Mouse (Mus musculus) gastrocnemius, postnatal 36 days (tissue): Measurements from ENCODE around the gene Iqgap3. TPM values are rescaled to one million over a fixed set of nuclear protein-coding genes. Genes with fewer than 3 reads are reported as not detected.
A peak's percentile ranks its signal among the peaks of the same experiment; 100 is the strongest.

Source experiments
- DNase-seq, 2 experiments: peaks; one replicate each; pipeline ENCODE4 v3.0.0; 2022
- intact Hi-C: fragments of 180-260 bp; cut with DNase I; formaldehyde crosslinking; loops from one replicate; pipeline ENCODE4 v1.15.1; 2025
- total RNA-seq, 2 experiments: library from RNA; stranded (reverse); gene quantifications; 2 replicates each; pipeline ENCODE4 v1.2.3; 2021

Iqgap3 gene
- total RNA-seq, 2 experiments from 2014 or later, result 0.64 TPM

DNA sequence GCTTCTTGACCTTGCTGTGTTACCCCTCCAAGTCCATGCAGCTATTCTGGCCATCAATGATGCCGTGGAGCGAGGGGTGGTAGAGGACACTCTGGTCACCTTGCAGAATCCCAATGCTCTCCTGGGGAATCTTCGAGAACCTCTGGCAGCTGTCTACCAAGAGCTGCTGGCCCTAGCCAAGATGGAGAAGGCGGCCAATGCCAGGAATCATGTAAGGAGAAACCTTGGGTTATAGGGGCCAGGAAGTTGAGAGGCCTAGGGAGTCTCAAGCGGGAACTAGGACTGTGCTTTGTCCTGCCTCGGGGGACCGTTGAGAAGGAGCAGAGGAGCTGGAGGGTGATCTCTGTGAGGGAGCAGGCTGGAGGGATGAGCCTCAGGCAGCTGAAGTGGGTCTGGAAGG lies 8.3 kb downstream of the Iqgap3 start:
- intact Hi-C loops, result loop anchor here (2.0 kb wide), 1 partner anchor 43 kb away; no protein-coding TSS in a partner anchor
- DNase-seq, result no peak

DNA sequence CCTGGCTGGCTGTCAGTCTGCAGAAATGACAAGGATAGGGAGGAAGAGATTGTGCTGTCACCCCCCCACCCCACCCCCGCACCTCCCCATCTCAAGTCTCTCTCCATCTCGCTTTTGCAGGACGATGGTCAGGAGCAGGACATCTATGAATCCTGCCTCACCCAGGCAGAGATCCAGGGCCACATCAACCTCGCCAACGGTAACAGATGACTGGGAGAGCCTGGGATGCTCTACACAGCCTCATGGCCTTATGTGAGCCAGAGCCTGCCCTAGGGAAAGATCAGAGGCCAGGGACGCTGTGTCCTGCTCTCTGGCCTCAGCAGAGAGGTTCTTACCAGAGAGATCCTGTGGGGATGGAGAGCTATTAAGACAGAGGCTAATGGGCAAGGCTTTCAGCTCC lies 8.8 kb downstream of the Iqgap3 start:
- DNase-seq, result no peak
- intact Hi-C loops, result loop anchor here (2.0 kb wide), 1 partner anchor 42 kb away; no protein-coding TSS in a partner anchor

DNA sequence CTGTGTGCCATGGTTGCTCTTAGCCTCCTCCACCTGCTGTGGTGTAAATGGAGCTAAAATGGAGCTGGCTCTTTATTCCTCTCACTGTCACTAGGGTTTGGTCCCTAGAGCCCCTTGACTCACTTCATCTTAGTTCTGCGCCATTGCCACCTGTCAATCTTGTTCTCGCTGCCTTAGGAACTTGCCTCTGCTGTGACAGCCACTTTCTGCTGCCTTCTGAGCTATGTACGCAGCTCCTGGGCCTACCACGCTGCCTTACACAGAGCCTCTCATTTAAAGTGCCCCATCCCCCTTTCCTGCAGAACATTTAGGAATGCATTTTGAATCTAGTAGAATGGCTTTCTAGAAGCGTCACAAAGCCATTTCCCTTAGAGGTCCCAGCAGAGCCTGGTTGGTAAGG lies 12.4 kb downstream of the Iqgap3 start:
- DNase-seq, result no peak
- intact Hi-C loops, result no loop called here

DNA sequence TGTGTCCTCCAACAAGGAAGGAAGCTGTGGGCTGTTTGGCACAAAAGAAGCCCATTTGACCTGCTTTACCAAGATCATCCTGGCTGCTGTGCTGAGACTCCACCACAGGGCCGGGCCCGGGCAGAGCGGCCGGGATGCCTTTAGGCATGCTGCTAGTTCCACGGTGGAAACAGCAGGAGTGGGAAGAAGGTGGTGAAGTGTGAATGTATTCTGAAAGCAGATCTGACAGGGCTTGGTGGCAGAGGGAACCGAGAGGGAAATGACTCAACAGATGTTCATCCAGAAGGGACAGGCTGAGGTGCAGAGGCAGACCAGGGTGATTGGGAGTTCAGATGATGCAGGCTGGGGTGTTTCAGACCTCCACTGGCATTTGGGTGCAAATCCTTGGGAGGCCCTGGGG lies 15.9 kb downstream of the Iqgap3 start:
- DNase-seq, result no peak
- intact Hi-C loops, result no loop called here

DNA sequence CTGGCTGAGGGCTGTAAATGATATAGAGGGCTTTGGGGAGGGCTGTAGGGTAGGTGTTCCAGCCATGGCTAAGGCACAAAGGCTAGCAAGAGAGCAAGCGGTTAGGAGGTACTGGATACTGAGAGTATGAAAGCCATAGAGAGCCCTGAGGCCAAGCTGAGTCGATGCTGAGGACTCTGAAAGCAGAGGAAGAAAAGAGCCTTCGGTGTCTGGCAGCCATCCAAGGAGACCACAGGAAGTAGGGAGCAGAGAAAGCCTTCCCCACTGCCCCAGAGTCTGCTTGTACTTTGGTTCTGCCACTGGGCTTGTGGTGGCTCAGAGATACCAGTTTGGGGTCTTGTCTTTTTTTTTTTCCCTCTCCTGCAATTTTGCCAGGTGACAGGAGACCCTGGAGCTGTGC lies 18.5 kb downstream of the Iqgap3 start:
- no peak for DNase-seq
- intact Hi-C loops, result no loop called here

DNA sequence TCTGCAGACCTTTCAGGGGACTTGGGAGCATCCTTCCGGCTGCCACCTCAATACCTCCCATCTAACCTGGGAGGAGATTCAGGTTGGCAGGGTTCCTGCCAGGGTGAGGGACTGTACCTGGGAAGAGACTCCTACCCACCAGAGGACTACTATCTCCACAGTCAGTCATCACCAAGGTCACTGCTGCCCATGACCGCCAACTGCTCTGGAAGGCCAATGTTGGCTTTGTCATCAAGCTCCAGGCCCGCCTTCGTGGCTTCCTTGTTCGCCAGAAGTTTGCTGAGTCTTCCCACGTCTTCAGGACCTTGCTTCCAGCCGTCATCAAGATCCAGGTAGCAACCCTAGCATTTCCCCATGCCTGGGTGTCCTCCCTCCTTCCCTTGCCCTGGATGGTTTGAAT lies 20.0 kb downstream of the Iqgap3 start:
- DNase-seq, result no peak
- intact Hi-C loops, result no loop called here

DNA sequence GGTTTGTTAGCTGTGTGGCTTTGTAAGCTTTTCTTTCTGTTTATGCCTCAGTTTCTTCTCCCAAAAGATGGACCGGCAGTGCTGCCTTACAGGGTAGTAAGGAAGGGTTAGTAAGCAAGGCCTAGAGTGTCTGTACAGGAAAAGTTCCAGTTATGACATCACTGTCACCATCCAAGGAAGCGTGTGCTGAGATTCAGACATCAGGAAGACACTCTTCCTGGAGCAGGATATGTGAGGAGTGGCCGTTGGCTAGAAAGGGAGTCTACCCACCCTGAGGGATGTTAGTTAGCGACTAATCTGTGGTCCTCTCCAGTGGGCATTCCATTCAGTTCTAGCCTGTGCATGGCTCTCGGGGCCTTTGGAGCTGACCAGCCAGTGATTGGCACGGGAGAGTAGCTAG lies 20.4 kb downstream of the Iqgap3 start:
- DNase-seq, result no peak
- intact Hi-C loops, result no loop called here

DNA sequence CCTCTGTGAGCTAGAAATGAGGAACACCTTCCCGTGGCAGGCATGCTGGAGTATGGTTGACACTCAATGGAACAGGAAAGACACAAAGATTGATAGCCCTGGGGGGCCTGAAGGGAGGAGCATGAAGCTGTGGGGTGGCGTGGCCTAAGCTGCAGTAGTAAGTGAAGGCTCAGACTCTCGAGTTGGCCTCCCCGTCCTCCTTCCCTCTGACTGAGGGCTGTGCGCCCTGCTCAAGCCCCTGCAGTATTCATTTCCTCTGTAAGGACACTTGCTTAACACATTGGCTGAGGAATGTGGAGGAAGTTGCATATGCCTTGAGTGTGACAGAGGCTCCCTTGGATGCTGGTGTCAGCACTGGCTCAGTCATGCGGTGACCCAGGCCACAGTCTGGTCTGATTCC lies 20.8 kb downstream of the Iqgap3 start:
- DNase-seq, result no peak
- intact Hi-C loops, result no loop called here

DNA sequence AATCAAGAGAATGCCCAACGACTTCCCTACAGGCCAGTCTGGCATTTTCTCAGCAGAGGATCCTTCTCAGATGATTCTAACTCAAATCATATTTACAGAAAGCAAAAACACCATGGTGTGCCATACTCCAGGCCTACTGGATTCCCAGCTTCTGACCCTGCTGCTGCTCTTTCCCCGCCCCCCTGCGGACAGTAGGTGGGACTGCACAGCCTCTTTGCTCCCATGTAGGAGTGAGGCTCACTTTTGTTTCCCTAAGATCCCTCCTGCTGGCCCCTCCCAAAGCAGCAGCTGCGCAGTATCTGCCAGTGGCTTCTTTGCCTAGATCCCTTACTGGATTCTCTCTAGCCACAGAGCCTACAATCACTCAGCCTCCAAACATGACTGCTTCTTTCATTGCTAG lies 24.4 kb downstream of the Iqgap3 start:
- intact Hi-C loops, result no loop called here
- DNase-seq, result no peak

DNA sequence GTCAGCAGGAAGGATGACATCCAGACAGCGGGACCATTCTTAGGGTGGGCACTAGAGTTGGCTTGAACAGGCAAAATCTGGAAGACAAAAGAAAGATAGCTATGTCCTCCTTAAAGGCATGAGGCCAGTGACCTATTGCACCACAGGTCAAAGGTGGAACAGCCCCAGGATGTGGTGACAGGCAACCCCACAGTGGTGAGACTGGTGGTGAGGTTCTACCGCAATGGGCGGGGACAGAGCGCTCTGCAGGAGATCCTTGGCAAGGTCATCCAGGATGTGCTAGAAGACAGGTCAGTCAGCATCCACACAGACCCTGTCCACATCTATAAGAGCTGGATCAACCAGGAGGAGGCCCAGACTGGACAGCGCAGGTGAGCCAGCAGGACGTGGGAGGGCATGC lies 27.4 kb downstream of the Iqgap3 start:
- intact Hi-C loops, result no loop called here
- DNase-seq, result no peak

DNA sequence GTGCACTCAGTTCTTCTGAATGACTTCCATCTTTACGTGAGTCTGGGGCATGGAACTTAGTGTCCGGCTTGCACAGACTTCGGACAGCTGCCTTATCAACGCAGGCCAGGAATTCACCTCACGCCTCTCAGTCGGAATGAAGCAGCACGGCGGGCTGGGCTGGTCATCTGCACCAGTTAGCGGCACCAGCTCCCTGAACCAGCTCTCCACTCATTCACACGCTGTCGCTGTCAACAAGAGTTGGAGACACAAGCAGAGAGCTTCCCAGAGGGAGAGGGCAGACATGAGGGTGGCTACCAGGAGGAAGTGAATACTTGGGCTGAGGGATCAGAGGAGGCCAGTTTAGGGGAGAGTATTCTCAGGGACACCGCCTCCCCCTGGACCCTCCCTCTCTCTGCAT lies 32.6 kb downstream of the Iqgap3 start:
- DNase-seq, result no peak
- intact Hi-C loops, result no loop called here

DNA sequence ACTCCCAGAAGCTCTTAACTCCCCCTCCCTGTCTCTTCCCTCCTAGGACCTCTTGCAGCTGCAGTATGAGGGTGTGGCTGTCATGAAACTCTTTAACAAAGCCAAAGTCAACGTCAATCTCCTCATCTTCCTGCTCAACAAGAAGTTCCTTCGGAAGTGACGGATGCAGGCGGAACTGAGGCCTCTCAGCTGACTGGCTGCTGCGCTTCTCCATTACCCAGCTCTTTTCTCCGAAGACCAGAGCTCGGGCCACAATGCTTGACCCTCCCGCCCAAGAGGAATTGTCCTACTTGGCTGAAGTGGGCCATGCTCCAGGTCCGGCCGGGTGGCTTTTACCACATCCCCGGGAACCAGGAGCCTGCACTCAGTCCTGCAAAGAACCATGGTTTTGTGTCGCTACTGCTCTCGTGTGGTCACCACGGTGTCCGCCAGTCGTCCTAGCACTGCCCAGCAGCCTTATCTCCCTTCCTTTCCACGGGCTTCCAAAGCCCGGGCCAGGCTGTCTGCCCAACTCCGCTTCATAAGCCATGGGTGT lies 38.4 kb downstream of the Iqgap3 start:
- intact Hi-C loops, result no loop called here
- peak; percentile 23 to 29 for DNase-seq

DNA sequence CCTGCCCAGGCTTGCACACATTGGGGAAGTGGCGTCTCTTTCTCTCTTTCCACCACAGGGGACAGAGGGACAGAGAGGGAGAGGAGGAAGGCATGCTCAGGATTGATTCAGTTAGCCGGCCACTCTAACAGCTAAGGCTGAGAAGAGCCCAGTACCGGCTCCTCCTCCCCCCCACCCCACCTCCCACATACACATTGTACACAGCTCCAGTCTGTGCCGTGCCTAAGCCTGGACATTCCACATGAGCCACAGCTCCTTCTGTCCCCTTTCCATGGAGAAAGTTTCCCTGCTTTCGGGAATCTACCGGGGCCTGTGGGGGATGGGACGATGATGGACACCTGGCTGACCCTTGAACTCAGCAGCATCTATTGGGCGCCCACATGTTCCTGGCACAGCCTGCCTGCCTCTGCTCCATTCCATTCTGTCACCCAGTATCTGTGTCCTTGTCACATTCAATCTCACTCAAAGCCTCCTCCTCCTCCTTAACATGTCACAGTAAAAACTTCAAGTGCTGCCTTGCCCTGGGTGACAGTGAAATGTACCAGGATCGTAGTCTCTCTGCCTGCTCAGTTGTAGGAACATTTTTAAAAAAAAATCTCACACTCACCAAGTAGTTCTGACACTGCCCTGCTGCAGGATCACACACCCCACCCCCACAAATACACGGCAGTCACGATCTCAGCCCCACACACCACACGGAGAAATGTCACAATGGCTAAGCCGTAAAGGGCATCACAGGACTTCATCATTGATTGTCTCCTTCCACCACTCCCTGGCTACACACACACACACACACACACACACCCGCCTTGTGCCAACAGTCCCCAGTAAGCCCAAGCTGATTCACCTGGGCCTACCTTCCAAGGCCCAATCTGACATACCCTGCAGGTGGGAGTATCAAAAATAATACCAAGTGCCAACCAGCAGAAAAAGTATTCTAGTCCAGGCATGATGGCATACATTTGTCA lies 39.7 kb downstream of the Iqgap3 start:
- intact Hi-C loops, result no loop called here
- no peak for DNase-seq

DNA sequence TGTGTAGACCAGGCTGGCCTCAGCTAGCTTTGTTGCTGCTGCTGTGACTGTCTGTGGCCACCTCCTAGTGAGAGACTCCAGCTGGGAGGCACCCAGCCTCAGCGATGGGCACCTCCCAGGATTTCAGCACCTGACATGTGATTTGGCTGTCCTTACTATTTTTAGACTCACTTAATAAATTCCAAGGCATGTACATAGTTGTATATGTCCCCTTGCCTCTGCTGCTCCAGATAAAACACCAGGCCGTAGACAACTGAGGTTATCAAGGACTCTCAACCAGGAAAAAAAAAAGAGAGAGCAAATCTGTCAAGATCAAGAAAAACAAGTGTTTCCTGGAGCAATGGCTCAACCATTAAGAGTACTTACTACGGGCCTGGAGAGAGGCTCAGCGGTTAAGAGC lies 43.4 kb downstream of the Iqgap3 start:
- intact Hi-C loops, result no loop called here
- no peak for DNase-seq

DNA sequence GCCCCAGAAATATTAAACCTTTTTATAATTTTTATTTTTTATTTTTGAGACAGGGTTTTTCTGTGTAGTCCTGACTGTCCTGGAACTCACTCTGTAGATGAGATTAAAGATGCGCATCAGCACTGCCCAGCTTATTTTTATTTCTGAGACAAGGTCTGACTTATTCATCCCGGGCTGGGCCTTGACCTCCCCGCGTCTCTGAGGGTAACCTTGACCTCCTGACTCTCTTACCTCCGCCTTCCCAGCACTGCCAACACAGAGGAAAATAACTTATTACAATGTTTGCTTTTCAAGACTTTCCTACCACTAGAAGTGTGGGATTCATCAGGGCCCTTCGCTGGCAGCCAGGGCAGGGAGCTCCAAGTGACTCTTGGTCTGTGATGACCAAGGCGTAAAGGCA lies 44.4 kb downstream of the Iqgap3 start:
- intact Hi-C loops, result no loop called here
- no peak for DNase-seq

DNA sequence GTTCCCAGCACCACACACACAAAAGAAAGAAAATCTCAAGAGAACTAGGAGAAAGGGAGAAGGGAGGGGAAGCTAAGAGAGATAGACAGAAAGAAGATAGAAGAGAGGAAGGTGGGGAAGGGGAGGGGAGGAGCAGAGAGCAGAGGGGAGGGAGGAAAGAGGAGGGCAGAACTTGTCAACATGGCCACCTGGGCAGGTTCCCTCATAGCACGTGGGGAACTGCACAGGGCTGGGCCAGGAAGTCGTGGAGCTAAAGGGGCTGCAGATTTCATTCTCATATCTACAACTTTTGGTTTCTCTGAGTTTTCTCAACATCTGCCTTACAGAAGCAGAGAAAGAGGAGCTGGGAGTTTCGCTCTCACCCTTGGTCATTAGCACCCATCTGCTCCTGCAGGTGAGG lies 45.9 kb downstream of the Iqgap3 start:
- intact Hi-C loops, result no loop called here
- DNase-seq, result no peak

DNA sequence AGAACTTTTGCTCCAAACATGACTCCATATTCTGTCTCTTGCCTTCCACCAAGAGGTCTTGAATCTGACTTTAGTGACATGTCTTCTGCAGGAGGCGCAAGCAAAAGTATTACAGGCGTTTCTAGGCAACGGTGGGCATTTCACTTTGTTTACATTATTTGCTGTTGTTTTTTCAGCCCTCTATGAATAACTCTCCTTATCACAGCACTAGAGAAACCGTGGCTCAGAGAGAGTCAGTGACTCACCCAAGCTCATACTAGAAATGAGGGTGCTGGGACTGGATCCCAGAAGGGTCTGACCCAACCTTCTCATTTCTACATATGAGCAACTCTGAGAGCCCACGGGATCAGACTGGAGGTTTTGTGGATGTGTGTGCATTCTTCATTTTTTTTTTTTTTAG lies 46.3 kb downstream of the Iqgap3 start:
- DNase-seq, result no peak
- intact Hi-C loops, result no loop called here

DNA sequence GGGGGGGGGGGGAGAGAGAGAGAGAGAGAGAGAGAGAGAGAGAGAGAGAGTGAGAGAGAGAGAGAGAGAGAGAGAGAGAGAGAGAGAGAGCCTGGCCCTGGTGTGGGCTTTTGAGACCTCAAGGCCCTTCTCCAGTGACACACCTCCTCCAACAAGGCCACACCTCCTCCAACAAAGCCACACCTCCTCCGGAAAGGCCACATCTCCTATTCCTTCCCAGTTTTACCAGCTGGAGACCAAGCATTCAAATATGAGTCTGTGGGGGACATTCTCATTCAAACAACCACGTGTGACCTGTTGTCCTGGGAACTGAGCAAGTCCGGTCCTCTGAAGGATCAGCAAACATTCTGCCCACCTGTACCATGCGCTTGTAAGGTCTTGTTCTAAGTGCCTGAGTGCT lies 47.2 kb downstream of the Iqgap3 start:
- no peak for DNase-seq
- intact Hi-C loops, result no loop called here

DNA sequence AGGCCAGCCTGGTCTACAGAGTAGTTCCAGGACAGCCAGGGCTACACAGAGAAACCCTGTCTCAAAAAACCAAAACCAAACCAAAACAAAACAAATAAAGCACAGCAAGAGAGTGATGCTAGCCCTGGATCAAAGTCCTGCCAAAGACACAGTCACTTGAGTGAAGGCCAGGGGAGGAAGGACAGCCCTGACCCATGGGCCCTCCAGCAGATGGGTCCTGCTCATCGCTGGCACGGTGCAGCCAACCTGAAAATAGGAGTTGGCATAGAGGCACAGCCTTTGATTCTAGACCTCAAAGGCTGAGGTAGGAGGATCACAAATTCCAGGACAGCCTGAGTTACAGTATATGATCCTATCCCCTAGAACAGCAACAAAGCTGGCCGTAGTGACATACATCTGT lies 49.3 kb downstream of the Iqgap3 start:
- no peak for DNase-seq
- intact Hi-C loops, result no loop called here

DNA sequence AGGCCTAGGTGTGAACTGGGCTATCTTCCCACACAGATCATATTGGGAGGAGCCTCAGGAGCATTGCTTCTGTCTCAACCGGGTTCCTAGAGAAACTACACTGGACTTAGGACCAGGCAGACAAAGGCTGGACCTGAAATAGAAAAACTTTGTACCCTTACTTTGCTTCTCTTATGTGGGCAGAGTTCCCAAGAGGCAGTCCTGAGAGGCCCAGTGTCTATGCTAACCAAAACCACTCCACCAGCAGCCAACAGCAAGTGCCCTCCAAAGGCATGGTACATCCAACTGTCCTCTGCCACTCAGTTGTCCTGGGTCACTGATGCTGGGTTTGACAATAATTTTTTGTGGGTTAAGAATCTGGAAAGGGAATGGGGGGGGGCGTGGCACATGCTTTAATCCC lies 50.7 kb downstream of the Iqgap3 start:
- DNase-seq, result no peak
- intact Hi-C loops, result loop anchor here (2.0 kb wide), 1 partner anchor 42 kb away; no protein-coding TSS in a partner anchor

DNA sequence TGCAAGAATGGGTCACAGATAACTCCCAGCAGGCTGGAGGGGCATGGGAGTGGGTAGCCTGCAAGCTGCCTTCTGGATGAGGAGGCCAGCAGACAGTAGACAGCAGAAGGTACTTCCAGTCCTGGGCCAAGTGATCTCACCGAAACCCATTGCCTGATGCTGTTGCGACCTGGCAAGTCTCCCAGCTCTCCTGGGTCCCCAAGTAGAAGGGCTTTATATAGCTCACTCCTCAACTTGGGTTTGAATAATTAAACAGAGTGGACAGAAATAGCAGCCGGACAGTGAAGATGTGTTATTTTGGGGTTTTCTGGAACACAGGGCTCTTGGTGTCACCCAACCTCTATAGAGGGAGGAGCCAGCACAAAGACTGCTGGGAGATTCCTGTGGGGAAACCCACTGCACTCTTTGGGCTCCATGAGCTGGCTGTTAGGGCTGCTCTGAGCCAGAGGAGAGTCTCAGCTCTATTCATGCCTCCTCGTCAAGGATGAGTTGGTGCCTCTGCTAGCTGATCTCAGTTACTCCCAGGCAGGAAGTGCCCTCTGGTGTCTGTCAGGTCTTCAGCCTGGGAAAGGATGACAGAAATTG lies 51.5 kb downstream of the Iqgap3 start:
- intact Hi-C loops, result loop anchor here (2.0 kb wide), 1 partner anchor 42 kb away; no protein-coding TSS in a partner anchor
- peak; percentile 64 to 66 for DNase-seq

DNA sequence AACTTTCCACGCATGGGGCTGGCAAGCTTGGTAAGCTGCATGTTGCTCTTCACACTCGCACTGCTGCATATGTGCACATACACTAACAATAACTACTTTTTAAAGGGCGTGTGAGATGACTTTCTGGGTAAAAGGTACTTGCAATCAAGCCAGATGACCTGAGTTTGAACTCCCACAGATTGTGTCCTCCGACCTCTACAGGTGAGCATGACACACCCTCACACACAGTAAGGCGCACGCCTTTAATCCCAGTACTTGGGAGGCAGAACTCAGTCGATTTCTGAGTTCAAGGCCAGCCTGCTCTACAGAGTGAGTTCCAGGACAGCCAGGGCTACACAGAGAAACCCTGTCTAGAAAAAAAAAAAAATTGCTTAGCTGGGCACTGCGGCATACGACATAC lies 54.6 kb downstream of the Iqgap3 start:
- intact Hi-C loops, result no loop called here

More for the DNA sequence above, 54.6 kb downstream of the Iqgap3 start:
- no peak for DNase-seq
